Mouse (Mus musculus): ENCODE results near the gene Scp2. TPM values are rescaled to one million over a fixed set of nuclear protein-coding genes. Genes with fewer than 3 reads are reported as not detected.

The Scp2 gene
- total and polyA plus RNA-seq, 2 experiments from 2014 or later = 142 to 239 TPM

DNA sequence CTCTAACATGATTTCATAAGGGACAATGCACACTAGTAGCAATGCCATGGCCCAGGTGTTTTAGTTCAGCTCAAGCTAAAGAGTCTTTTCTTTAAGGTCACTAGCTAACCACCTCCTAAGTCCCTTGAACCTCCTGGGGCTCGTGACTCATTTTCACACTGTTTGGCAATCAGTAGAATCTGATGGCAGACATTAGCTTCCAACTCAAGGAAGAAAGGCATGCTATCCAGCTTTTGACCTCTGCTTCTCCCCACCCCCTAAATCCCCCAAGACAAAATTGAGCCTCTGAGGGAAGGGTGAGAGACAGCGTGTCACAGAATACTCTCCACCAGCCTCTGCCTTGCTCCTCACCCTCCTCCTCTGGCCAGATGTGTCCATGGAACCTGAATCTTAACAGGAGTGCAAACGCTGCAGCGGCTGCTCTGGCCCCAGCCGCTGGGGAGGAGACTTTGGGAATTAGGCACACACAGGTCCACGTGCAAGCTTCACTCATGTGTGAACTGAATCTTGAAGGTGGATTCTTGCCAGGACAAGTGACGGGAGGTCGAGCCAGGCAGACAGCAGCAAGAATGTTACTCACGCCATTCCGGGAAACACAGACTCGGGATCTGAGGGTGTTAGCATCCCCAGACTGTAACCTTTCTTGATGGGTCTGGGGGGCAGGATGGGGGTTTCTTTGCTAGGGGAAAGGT lies 146.0 kb downstream of the Scp2 start:
- peak; percentile 72 for DNase-seq (ENCODE audit: low spot score)
- 31% methylated on average over 11 of the region's 11 CpGs for WGBS

DNA sequence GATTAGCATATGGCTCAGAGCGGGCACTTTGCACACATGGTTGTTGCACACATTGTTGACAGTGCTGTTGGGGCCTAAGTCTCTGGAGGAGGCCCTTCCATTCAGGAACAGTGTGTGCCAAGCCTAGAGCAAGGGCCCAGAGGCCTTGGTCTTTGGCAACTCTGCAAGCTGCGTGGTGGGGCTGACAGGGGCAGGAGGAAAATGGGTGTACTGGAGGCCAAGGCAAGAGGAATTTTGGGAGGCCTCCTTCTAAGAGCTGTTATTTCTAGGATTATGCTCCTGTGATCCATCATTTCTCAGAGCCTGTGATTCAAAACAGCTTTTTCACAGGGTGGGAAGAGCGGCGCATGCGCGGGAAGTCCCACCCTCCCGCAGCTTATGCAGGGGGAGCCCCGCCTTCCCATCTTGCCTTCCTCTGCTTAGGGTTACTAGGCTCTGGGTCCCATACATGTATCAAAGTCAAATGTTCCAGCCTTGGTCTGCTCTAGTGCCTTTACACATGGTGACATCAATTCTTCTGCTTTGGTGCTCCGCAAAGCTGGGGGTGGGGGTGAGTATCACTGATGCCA lies 148.3 kb downstream of the Scp2 start:
- Histone ChIP-seq H3K4me2 (ENCODE audit: low read depth, low read length) (no peak overlapping the region), H3K27me3 (ENCODE audit: insufficient read depth, low read length) (no peaks in the 10 kb centered on the region), H3K4me1 (ENCODE audit: insufficient read depth, low read length) (no peaks in the 10 kb centered on the region), H3K9ac (replicated peaks; ENCODE audit: low read length) (no peak overlapping the region), H3K36me3 (ENCODE audit: insufficient read depth, low read length) (no peaks in the 10 kb centered on the region), H3K9me3 (ENCODE audit: low read length) (no peaks in the 10 kb centered on the region), H3K27ac (no peak overlapping the region; the same call in 1 of the 2 replicates), H3K4me3 (ENCODE audit: low read length) (no peak overlapping the region)
- WGBS = 80% methylated on average over 9 of the region's 9 CpGs
- ATAC-seq (no peak), DNase-seq (ENCODE audit: low spot score) (no peak)
- TF ChIP-seq CTCF (IDR thresholded peaks at IDR 0.05; ENCODE audit: low read depth) = no peak

More for the DNA sequence above, 146.0 kb downstream of the Scp2 start:
- Histone ChIP-seq H3K4me3 (ENCODE audit: low read length) (no peak overlapping the region), H3K27ac (no peak overlapping the region), H3K4me1 (ENCODE audit: insufficient read depth, low read length) (no peaks in the 10 kb centered on the region), H3K9me3 (ENCODE audit: low read length) (no peaks in the 10 kb centered on the region), H3K4me2 (ENCODE audit: low read depth, low read length) (no peak overlapping the region), H3K27me3 (ENCODE audit: insufficient read depth, low read length) (no peaks in the 10 kb centered on the region), H3K9ac (replicated peaks; ENCODE audit: low read length) (no peak overlapping the region), H3K36me3 (ENCODE audit: insufficient read depth, low read length) (no peaks in the 10 kb centered on the region)
- TF ChIP-seq CTCF (IDR thresholded peaks at IDR 0.05; ENCODE audit: low read depth) = no peak
- ATAC-seq = peak; percentile 56; the same call in 1 of the 2 replicates

GRCm38 (mm10) chr4:107995727-107996126 lies 149.1 kb downstream of the Scp2 start:
- no peak for ATAC-seq
- 58% methylated on average over 6 of the region's 6 CpGs for whole genome bisulfite sequencing
- H3K9me3 ChIP-seq (ENCODE audit: low read length) = no peaks in the 10 kb centered on the region
- no peak overlapping the region for H3K4me3 ChIP-seq (ENCODE audit: low read length)
- no peak overlapping the region for H3K9ac ChIP-seq (replicated peaks; ENCODE audit: low read length)
- H3K4me1 ChIP-seq (ENCODE audit: insufficient read depth, low read length) = no peaks in the 10 kb centered on the region
- H3K4me2 ChIP-seq (ENCODE audit: low read depth, low read length) = no peak overlapping the region
- no peaks in the 10 kb centered on the region for H3K36me3 ChIP-seq (ENCODE audit: insufficient read depth, low read length)
- no peak for DNase-seq (ENCODE audit: low spot score)
- no peak overlapping the region; the same call in 1 of the 2 replicates for H3K27ac ChIP-seq
- TF ChIP-seq CTCF (IDR thresholded peaks at IDR 0.05; ENCODE audit: low read depth) = no peak
- no peaks in the 10 kb centered on the region for H3K27me3 ChIP-seq (ENCODE audit: insufficient read depth, low read length)

GRCm38 (mm10) chr4:107995011-107995410 lies 149.8 kb downstream of the Scp2 start:
- H3K9me3 ChIP-seq (ENCODE audit: low read length) = no peaks in the 10 kb centered on the region
- H3K4me2 ChIP-seq (ENCODE audit: low read depth, low read length) = no peak overlapping the region
- no peak overlapping the region for H3K4me3 ChIP-seq (ENCODE audit: low read length)
- no peak for ATAC-seq
- DNase-seq (ENCODE audit: low spot score) = no peak
- H3K27me3 ChIP-seq (ENCODE audit: insufficient read depth, low read length) = no peaks in the 10 kb centered on the region
- TF ChIP-seq CTCF (IDR thresholded peaks at IDR 0.05; ENCODE audit: low read depth) = no peak
- 91% methylated on average over 6 of the region's 6 CpGs for WGBS
- H3K4me1 ChIP-seq (ENCODE audit: insufficient read depth, low read length) = no peaks in the 10 kb centered on the region
- no peak overlapping the region for H3K9ac ChIP-seq (replicated peaks; ENCODE audit: low read length)
- no peak overlapping the region for H3K27ac ChIP-seq
- no peaks in the 10 kb centered on the region for H3K36me3 ChIP-seq (ENCODE audit: insufficient read depth, low read length)

Small RNAs within 50 kb of the gene (microRNA-seq; reads per million reads assigned to microRNA genes)
- gene Mir6397 = 0 reads per million in 2 experiments

Other genes with a start within 250 kb of the Scp2 start
- 17.4 and 19.2 TPM in 2 replicates for gene Cpt2, start 221.4 kb downstream of the Scp2 start, total RNA-seq (2014; rRNA removed)
- gene Cpt2, start 221.4 kb downstream of the Scp2 start, polyA plus RNA-seq (2015; fragmentation: Nextera tagmentation; extraction: Ambion mirVana) = 13.8 TPM in 2 replicates
- 0.25 TPM in 1 of 2 replicates, not detected in the other for gene Slc1a7, start 176.7 kb downstream of the Scp2 start, total RNA-seq (2014; rRNA removed)
- 0.05 and 0.09 TPM in 2 replicates for gene Slc1a7, start 176.7 kb downstream of the Scp2 start, polyA plus RNA-seq (2015; fragmentation: Nextera tagmentation; extraction: Ambion mirVana)
- 2.5 and 4.0 TPM in 2 replicates for gene Podn, start 48.6 kb downstream of the Scp2 start, total RNA-seq (2014; rRNA removed)
- 0.74 and 1.2 TPM in 2 replicates for gene Podn, start 48.6 kb downstream of the Scp2 start, polyA plus RNA-seq (2015; fragmentation: Nextera tagmentation; extraction: Ambion mirVana)
- 13.7 and 26.5 TPM in 2 replicates for gene Echdc2, start 20.4 kb upstream of the Scp2 start, total RNA-seq (2014; rRNA removed)
- gene Echdc2, start 20.4 kb upstream of the Scp2 start, polyA plus RNA-seq (2015; fragmentation: Nextera tagmentation; extraction: Ambion mirVana) = 14.4 and 19.3 TPM in 2 replicates
- 0.42 TPM in 1 of 2 replicates, not detected in the other for gene Zyg11a, start 73.0 kb upstream of the Scp2 start, total RNA-seq (2014; rRNA removed)
- 0.10 TPM in 1 of 2 replicates, not detected in the other for gene Zyg11a, start 73.0 kb upstream of the Scp2 start, polyA plus RNA-seq (2015; fragmentation: Nextera tagmentation; extraction: Ambion mirVana)
- 108 and 115 TPM in 2 replicates for gene Zyg11b, start 156.1 kb upstream of the Scp2 start, total RNA-seq (2014; rRNA removed)
- 22.0 and 24.0 TPM in 2 replicates for gene Zyg11b, start 156.1 kb upstream of the Scp2 start, polyA plus RNA-seq (2015; fragmentation: Nextera tagmentation; extraction: Ambion mirVana)
- gene Coa7, start 183.1 kb upstream of the Scp2 start, total RNA-seq (2014; rRNA removed) = 31.7 and 35.9 TPM in 2 replicates
- gene Coa7, start 183.1 kb upstream of the Scp2 start, polyA plus RNA-seq (2015; fragmentation: Nextera tagmentation; extraction: Ambion mirVana) = 50.8 and 54.2 TPM in 2 replicates
- gene Shisal2a, start 238.4 kb upstream of the Scp2 start, total RNA-seq (2014; rRNA removed) = 0.47 and 1.8 TPM in 2 replicates
- 6.7 and 8.1 TPM in 2 replicates for gene Shisal2a, start 238.4 kb upstream of the Scp2 start, polyA plus RNA-seq (2015; fragmentation: Nextera tagmentation; extraction: Ambion mirVana)